Mouse (Mus musculus) testis, postnatal 14 days (tissue): Measurements from ENCODE around the gene Notch1.

ENCODE experiments used
- DNase-seq: peaks from one replicate; pipeline ENCODE4 v3.0.0; 2021; ENCODE audit warnings: low spot score

The Notch1 gene

GRCm38 (mm10) chr2:26529881-26530280 is 13.4 kb upstream of the Notch1 start:
- DNase-seq: no peak

- no peak for DNase-seq
These were observed 12.8 kb upstream of the Notch1 start for GRCm38 (mm10) chr2:26529221-26529805.

DNA sequence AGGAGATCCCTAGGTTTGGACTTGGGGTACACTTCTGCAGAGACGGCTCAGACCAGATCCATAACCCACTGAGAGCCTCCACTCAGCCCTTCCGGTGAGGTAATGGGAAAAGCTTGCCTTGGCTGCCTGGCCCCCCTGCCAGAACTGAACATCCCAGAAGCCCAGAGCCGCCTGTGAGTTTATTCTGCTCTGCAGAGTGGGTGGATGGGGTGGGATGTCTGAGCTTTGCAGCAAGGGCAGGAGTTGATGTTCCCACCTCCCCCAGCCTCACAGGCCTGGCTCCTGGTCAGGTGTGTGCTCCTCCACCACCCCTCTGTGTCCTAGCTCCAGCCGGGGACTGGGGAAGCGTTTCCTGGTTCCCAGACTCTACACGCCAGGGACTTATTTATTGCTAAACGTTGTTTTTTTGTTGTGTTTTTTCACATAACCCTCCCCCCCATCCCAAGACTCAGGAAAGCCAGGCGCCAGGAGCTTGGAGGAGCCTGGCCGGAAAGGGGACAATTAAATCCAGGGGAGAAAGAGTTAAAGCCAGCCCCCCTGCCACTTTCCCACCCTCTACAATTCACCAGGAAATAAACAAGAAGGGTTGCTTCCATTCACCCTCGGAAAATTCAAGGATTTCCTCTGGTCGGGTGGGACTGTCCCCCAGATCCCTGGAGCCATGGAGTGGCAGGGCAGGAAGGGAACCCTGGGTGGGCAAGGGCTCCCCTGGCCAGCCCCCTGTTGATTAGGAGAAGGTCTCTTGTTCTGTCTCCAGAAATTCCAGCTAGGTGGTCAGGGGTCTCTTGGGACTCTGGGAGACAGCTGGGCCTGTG is 10.2 kb upstream of the Notch1 start:
- DNase-seq: no peak

DNA sequence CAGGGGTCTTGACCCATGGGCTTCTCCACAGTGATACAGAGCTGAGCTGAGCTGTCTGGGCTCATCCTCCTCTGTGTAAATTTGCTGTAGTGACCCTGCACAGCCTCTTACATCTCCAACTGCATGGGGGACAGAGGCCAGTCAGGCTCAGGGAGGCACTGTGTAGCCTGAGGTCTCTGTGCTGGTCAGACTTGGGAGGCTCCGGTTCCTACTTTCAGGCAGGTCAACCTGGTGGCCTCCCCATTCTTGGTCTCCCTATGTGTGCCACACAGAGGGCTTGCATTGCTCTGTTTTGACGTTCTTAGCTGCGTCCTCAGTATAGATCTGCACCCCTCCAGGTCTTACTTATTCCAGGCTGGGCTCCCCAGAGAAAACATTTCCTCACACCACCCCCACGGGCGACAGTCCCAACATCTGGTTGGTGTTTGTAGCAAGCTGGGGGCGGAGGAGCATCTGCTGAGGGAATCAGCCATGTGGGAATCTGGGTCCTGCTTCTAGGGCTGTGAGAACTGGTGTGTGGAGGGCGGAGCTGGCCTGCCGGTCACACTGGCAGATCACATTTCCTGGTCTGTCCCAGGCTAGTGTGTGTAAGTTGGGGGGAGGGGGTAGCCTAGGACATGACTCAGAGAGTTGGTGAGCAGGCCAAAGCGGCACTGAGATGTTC is 9.0 kb upstream of the Notch1 start:
- no peak for DNase-seq

GRCm38 (mm10) chr2:26522327-26522726 is 5.9 kb upstream of the Notch1 start:
- DNase-seq: no peak

- DNase-seq: no peak
These were observed 3.3 kb upstream of the Notch1 start for GRCm38 (mm10) chr2:26519753-26520152.

GRCm38 (mm10) chr2:26516987-26517386 is 524 bp upstream of the Notch1 start:
- no peak for DNase-seq

- no peak for DNase-seq
These were observed 1.1 kb downstream of the Notch1 start for GRCm38 (mm10) chr2:26515335-26515734.

DNA sequence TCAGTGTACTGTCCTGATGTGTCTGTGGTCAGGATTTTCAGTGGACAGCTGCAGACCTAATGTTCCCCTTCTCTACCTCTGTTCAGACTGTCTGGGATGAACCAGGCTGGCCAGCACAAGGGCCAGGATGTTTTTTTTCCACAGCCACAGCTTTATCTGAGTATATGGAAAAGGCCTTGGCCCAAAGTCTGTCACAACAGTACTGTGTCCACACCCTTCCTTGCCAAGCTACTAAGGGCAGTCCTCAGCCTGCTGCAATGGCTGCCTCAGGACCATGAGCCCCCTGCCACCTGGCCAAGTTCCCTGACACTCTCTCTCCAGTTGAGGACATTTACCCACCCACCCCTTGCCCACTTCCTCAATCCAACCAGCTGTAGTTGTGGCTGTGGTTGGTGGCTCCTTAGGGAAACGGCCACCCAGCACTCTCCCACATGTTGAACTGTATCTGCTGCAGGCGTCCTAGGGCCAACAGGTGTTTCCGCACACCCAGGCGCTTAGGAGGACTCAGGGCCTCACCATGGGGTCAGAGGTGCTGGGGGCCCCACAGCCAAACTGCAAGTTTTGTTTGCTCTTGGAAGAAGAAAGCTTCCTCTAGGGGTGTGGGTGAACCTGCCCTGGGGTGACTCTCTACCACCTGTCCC is 3.2 kb downstream of the Notch1 start:
- no peak for DNase-seq

- DNase-seq: no peak
These were observed 7.8 kb downstream of the Notch1 start for GRCm38 (mm10) chr2:26508661-26509060.

GRCm38 (mm10) chr2:26507961-26508391 is 8.5 kb downstream of the Notch1 start:
- no peak for DNase-seq

GRCm38 (mm10) chr2:26507481-26507886 is 9.0 kb downstream of the Notch1 start:
- peak; percentile 58 for DNase-seq

DNA sequence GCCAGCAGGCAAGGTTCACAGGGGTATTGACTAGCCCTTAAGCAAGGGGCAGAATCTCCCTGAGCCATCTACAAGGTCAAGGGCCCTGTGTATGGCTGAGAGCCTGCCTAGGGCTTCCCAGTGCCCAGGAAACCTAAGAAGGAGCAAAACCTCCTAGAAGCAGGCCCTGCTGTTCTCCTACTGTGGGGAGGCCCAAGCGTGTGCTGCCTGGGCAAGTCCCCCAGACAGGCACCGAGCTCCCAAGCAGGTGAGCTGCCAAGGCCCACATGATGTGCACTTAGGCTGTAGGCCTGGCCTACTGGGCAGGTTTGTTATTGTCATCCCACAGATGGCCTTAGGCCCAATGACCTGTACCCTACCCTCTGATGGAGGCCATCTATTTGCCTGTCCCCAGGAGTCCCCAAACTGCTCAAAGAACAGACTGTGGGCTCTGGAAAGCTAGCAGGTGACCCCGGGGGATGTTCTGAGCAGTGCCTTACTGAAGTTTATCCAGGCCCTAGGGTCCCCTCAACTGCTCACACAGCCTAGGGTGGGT is 9.7 kb downstream of the Notch1 start:
- no peak for DNase-seq

GRCm38 (mm10) chr2:26504772-26505480 is 11.5 kb downstream of the Notch1 start:
- no peak for DNase-seq

- peak; percentile 75 for DNase-seq
These were observed 12.5 kb downstream of the Notch1 start for GRCm38 (mm10) chr2:26503661-26504575.

- DNase-seq: no peak
These were observed 13.4 kb downstream of the Notch1 start for GRCm38 (mm10) chr2:26502863-26503631.

- DNase-seq: no peak
These were observed 14.1 kb downstream of the Notch1 start for GRCm38 (mm10) chr2:26502299-26502862.

DNA sequence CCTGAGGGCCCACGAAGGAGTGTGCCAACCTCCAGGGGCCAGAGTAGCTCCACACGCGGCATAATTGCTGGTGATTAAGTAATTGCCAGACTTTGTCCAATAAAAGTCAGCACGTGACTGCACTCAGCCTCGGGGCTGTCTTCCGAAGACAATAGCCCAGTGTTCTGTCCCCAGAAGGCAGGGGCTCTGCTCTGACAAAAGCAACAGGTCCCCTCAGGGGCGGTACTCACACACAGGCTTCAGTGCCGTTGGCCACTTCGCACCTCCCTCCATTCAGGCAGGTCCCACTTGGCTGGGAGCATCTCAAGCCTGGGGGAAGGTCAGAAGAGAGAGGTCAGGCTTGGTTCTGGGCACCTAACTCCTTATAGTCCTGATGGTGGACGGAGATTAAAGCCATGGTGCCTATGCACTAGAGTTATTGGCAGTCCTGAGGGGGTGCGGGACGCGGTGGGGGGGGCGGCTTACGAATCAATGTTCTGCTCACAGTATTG is 14.8 kb downstream of the Notch1 start:
- DNase-seq: peak; percentile 52
